Mouse (Mus musculus) midbrain, embryonic 10.5 days (tissue): ENCODE measurements around the gene Efemp1. TPM values are rescaled to one million over a fixed set of nuclear protein-coding genes. Genes with fewer than 3 reads are reported as not detected.
A peak's percentile ranks its signal among the peaks of the same experiment; 100 is the strongest.

Source experiments
- DNase-seq: peaks from one replicate; pipeline ENCODE4 v3.0.0-alpha.2; 2017; ENCODE audit warnings: low spot score
- H3K27ac ChIP-seq: fragments of 300-500 bp; sonication (generic); replicated peaks from 2 replicates; pipeline ENCODE4 v1.5.1; 2016; ENCODE audit warnings: mild to moderate bottlenecking
- H3K27me3 ChIP-seq: fragments of 300-500 bp; sonication (generic); 2 replicates; pipeline ENCODE4 v1.6.1; 2016; ENCODE audit warnings: low read depth, mild to moderate bottlenecking; ENCODE audit not compliant: poor library complexity, severe bottlenecking
- H3K36me3 ChIP-seq: fragments of 300-500 bp; sonication (generic); 2 replicates; pipeline ENCODE4 v1.6.1; 2016; ENCODE audit warnings: mild to moderate bottlenecking, moderate library complexity
- H3K4me1 ChIP-seq: fragments of 300-500 bp; sonication (generic); 2 replicates; pipeline ENCODE4 v1.6.1; 2016
- H3K4me3 ChIP-seq: fragments of 300-500 bp; sonication (generic); 2 replicates; pipeline ENCODE4 v1.5.1; 2016; ENCODE audit warnings: mild to moderate bottlenecking, moderate library complexity
- H3K9me3 ChIP-seq: fragments of 300-500 bp; sonication (generic); replicated peaks from 2 replicates; pipeline ENCODE4 v1.6.1; 2016; ENCODE audit warnings: mild to moderate bottlenecking
- WGBS: fragments of 180-500 bp; shearing (Covaris S2); methylation state at CpG from one replicate; pipeline ENCODE4 v1.1.7; 2016; 5-methylcytosine and 5-hydroxymethylcytosine counted together
- polyA plus RNA-seq: library from polyadenylated mRNA; unstranded; fragments of >200 nt; fragmentation: Nextera tagmentation; extraction: Ambion mirVana; gene quantifications from 2 replicates; pipeline ENCODE4 v1.2.1, GENCODE M21; 2016

The Efemp1 gene
- 5.2 and 10.8 TPM in 2 replicates for polyA plus RNA-seq

GRCm38 (mm10) chr11:28853102-28853800 is at the start of gene Efemp1:
Gene Efemp1, plus strand, starts transcription at chr11:28853204.
- peaks cover 34% of the 10 kb centered on the region for H3K27me3 ChIP-seq
- peak within 1 kb of the TSS; percentile 75 for H3K27ac ChIP-seq
- no peaks in the 10 kb centered on the region for H3K9me3 ChIP-seq
- DNase-seq = peak; percentile 46
- WGBS = 1% methylated on average over 29 of the region's 30 CpGs
- peak within 1 kb of the TSS; percentile 68 for H3K4me3 ChIP-seq
- no peaks in the 10 kb centered on the region for H3K36me3 ChIP-seq
- H3K4me1 ChIP-seq = peaks cover 17% of the 10 kb centered on the region

- peak; percentile 20 for DNase-seq
- WGBS = 62% methylated on average over 3 of the region's 3 CpGs
- Histone ChIP-seq H3K27ac (no peak overlapping the region), H3K27me3 (no peaks in the 10 kb centered on the region), H3K9me3 (no peaks in the 10 kb centered on the region), H3K4me1 (no peaks in the 10 kb centered on the region), H3K36me3 (no peaks in the 10 kb centered on the region), H3K4me3 (no peak overlapping the region)
These were observed 44.3 kb upstream of the Efemp1 start for GRCm38 (mm10) chr11:28808685-28809084.

GRCm38 (mm10) chr11:28811874-28812273 is 41.1 kb upstream of the Efemp1 start:
- Histone ChIP-seq H3K4me1 (no peaks in the 10 kb centered on the region), H3K36me3 (no peaks in the 10 kb centered on the region), H3K27ac (no peak overlapping the region), H3K4me3 (no peak overlapping the region), H3K9me3 (no peaks in the 10 kb centered on the region), H3K27me3 (no peaks in the 10 kb centered on the region)
- WGBS = 77% methylated on average over 2 of the region's 2 CpGs
- DNase-seq = no peak

GRCm38 (mm10) chr11:28812564-28812963 is 40.4 kb upstream of the Efemp1 start:
- Histone ChIP-seq H3K4me1 (no peaks in the 10 kb centered on the region), H3K36me3 (no peaks in the 10 kb centered on the region), H3K27me3 (no peaks in the 10 kb centered on the region), H3K4me3 (no peak overlapping the region), H3K9me3 (no peaks in the 10 kb centered on the region), H3K27ac (no peak overlapping the region)
- WGBS = 88% methylated on average over 2 of the region's 2 CpGs
- no peak for DNase-seq

- DNase-seq = no peak
- 83% methylated on average over 4 of the region's 4 CpGs for WGBS
- Histone ChIP-seq H3K4me1 (no peaks in the 10 kb centered on the region), H3K27ac (no peak overlapping the region), H3K27me3 (no peaks in the 10 kb centered on the region), H3K4me3 (no peak overlapping the region), H3K9me3 (no peaks in the 10 kb centered on the region), H3K36me3 (no peaks in the 10 kb centered on the region)
These were observed 35.6 kb upstream of the Efemp1 start for GRCm38 (mm10) chr11:28817405-28817804.

- WGBS = 91% methylated on average over 2 of the region's 2 CpGs
- no peak overlapping the region for H3K27ac ChIP-seq
- H3K36me3 ChIP-seq = no peaks in the 10 kb centered on the region
- DNase-seq = no peak
- H3K4me3 ChIP-seq = no peak overlapping the region
- H3K9me3 ChIP-seq = no peaks in the 10 kb centered on the region
- no peaks in the 10 kb centered on the region for H3K4me1 ChIP-seq
- H3K27me3 ChIP-seq = no peaks in the 10 kb centered on the region
These were observed 26.1 kb upstream of the Efemp1 start for GRCm38 (mm10) chr11:28826950-28827349.

GRCm38 (mm10) chr11:28833809-28834208 is 19.2 kb upstream of the Efemp1 start:
- Histone ChIP-seq H3K4me1 (no peaks in the 10 kb centered on the region), H3K36me3 (no peaks in the 10 kb centered on the region), H3K4me3 (no peak overlapping the region), H3K27me3 (no peaks in the 10 kb centered on the region), H3K27ac (no peak overlapping the region), H3K9me3 (no peaks in the 10 kb centered on the region)
- 81% methylated on average over 3 of the region's 3 CpGs for WGBS
- no peak for DNase-seq

- Histone ChIP-seq H3K27ac (no peak overlapping the region), H3K27me3 (no peaks in the 10 kb centered on the region), H3K36me3 (no peaks in the 10 kb centered on the region), H3K4me1 (no peaks in the 10 kb centered on the region), H3K9me3 (no peaks in the 10 kb centered on the region), H3K4me3 (no peak overlapping the region)
- no peak for DNase-seq
These were observed 17.9 kb upstream of the Efemp1 start for GRCm38 (mm10) chr11:28835141-28835540.

- Histone ChIP-seq H3K27ac (no peak overlapping the region), H3K27me3 (peaks cover 33% of the 10 kb centered on the region), H3K9me3 (no peaks in the 10 kb centered on the region), H3K4me1 (peaks cover 17% of the 10 kb centered on the region), H3K36me3 (no peaks in the 10 kb centered on the region), H3K4me3 (no peak overlapping the region)
- DNase-seq = no peak
These were observed 3.2 kb upstream of the Efemp1 start for GRCm38 (mm10) chr11:28849841-28850240.

- Histone ChIP-seq H3K4me3 (no peak overlapping the region), H3K27ac (no peak overlapping the region), H3K9me3 (no peaks in the 10 kb centered on the region), H3K36me3 (no peaks in the 10 kb centered on the region), H3K4me1 (peaks cover 17% of the 10 kb centered on the region), H3K27me3 (peaks cover 34% of the 10 kb centered on the region)
- DNase-seq = no peak
- 71% methylated on average over 4 of the region's 4 CpGs for WGBS
These were observed 1.4 kb upstream of the Efemp1 start for GRCm38 (mm10) chr11:28851645-28852044.

GRCm38 (mm10) chr11:28852361-28852919 is 564 bp upstream of the Efemp1 start:
- Histone ChIP-seq H3K27ac (no peak overlapping the region), H3K27me3 (peaks cover 34% of the 10 kb centered on the region), H3K4me3 (peak overlapping the region; percentile 68), H3K9me3 (no peaks in the 10 kb centered on the region), H3K4me1 (peaks cover 17% of the 10 kb centered on the region), H3K36me3 (no peaks in the 10 kb centered on the region)
- WGBS = 39% methylated on average over 6 of the region's 6 CpGs
- DNase-seq = no peak

GRCm38 (mm10) chr11:28859125-28859524 is 6.1 kb downstream of the Efemp1 start:
- no peak overlapping the region for H3K27ac ChIP-seq
- H3K4me3 ChIP-seq = no peak overlapping the region
- no peaks in the 10 kb centered on the region for H3K4me1 ChIP-seq

GRCm38 (mm10) chr11:28869129-28869528 is 16.1 kb downstream of the Efemp1 start:
- 88% methylated on average over 2 of the region's 2 CpGs for WGBS
- Histone ChIP-seq H3K4me3 (no peak overlapping the region), H3K9me3 (no peaks in the 10 kb centered on the region), H3K27me3 (no peaks in the 10 kb centered on the region), H3K27ac (no peak overlapping the region), H3K36me3 (no peaks in the 10 kb centered on the region), H3K4me1 (no peaks in the 10 kb centered on the region)
- no peak for DNase-seq

More at GRCm38 (mm10) chr11:28859125-28859524, 6.1 kb downstream of the Efemp1 start:
- H3K36me3 ChIP-seq = no peaks in the 10 kb centered on the region
- peaks cover 8% of the 10 kb centered on the region for H3K27me3 ChIP-seq
- no peak for DNase-seq
- H3K9me3 ChIP-seq = 0 out of 2 replicates have a peak, but pooled peaks cover 3% of the 10 kb centered on the region
